Mouse (Mus musculus): ENCODE measurements around the gene Gtpbp1.

The Gtpbp1 gene

DNA sequence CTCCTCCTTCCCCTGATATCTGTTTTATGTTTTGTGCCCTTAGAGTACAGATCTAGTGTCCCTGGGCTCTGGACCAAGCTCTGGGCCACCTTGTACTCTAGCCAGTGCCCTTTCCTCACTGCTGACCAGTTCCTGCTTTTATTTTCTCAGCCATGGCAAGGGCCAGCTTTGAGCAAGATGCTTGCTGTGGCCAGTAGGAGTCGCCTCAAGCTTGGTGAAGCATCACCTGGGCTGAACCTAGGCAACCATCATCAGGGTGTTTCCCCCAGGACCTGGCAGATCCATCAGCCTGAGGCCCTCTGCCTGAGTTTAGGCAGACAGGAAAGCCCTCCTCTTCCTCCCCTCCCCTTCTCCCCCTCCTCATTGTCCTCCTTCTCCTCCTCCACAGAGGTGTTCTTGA lies 32.8 kb downstream of the Gtpbp1 start:
- DNase-seq (ENCODE audit: low spot score in 2 of 2): no peak

DNA sequence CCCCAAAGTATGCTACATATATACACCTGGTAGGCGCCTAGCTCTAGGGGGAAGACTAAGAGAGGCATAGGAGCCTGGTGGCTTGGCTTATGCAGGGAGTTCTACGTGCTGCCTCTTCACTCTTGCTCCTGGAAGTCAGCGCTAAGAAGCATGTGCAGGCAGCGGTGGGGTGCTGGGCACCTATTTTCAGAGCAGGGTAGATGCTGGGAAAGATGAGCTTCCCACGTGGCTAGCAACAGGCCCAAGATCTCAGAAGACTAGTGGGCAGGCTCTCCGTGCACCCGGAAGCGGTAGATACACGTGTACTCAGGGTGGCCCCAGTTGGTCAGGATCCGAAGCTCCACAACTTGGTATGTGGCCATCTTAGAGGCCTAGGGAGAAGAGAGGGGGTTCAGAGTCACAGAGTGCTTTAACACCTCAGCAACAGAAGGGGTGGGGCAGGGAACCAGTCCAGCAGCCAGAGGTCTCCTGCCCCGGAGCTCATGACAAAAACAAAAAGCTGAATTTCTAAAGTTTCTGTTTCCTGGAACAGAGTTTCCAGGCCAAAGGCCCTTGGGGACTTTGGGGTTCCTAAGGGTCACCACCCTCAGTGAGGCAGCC lies 34.6 kb downstream of the Gtpbp1 start:
- DNase-seq (ENCODE audit: low spot score in 2 of 2): peak; percentile 66 to 76

DNA sequence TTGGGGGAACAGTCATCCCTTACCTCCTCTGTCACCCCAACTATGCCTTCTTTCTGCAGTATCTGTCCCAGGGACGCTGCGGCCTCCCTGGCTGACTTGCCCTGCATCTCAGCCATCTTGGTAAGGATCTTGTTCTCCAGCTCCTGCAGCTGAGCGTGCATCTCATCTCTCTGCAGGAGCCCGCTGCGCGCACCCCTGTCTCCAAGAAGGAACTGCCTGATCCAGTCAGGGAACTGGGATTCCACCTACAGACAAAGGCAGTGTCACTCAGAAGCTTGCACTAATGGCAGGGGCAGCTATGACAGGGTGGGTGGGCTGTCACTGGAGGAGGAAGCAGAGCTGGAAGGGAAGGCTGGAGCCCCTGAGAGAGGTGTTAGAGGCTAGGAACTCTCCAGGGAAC lies 37.2 kb downstream of the Gtpbp1 start:
- peak in 1 of 2 experiments; percentile 70 for DNase-seq (ENCODE audit: low spot score in 2 of 2)

DNA sequence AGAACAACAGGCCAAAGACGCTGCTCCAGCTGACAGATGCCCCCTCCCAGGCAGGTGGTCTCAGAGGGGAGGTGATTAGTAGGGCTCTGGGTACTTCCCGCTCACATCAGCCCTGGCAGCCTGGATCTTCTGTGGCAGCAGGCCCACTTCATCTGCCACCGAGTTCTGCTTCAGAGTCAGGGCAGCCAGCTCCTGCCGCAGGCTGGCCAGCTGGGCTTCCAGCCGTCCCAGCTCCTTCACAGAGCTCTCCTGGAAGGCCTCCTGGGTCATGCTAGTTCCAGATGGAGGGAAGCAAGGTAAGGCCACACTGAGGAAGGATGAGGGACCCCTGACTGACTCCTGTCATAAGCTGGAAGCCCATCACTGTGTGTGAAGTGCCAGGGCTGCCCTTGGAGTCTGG lies 37.7 kb downstream of the Gtpbp1 start:
- DNase-seq (ENCODE audit: low spot score in 2 of 2): no peak

DNA sequence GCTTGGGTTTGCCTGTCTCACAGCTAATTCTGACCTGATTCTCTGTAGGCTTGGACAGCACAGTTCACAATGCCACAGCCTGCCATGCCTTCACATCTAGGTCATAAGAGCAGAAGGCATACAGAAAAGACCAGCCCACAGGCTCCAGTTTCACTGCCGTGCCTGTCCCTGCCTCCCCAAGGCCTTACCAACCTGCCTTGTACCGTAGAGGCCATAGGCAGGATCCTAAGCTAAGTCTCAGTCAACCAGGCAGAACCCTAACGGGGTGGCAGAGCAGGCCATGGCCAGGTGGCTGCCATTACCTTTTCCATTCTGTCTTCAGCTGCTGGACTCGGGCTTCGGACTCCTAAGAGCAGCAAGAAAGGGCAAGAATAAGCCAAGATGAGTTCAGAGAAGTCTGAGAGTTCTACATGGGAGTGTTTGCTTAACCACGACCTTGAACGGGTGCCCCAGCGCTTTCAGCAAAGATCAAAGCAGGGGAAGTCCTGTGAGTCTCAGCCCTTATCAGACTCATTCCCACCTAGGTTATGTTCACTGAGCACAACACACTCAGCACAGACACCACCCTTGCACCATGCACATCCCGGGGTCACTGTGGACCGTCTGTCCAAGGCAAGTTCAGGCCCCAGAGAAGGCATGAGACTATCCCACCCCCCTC lies 38.2 kb downstream of the Gtpbp1 start:
- no peak for DNase-seq (ENCODE audit: low spot score in 2 of 2)

DNA sequence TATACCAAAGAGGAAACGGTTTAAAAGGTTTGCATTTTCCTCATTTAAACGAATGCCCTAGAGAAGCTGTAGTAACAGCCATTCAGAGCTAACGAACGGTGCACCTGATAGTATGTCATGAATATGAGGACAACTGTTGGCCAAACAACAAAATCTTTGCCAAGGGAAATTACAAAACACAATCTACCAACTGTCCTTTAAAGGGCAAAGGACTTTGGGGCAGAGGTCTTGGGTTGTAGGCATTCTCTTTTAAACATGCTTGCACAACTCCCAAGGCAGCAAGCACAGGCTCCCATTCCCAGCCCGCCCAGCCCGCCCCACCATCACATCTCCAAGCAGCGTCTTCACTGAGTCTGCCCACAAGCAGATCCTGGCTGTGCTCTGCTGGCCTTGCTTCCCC lies 40.9 kb downstream of the Gtpbp1 start:
- no peak for DNase-seq (ENCODE audit: low spot score in 2 of 2)

DNA sequence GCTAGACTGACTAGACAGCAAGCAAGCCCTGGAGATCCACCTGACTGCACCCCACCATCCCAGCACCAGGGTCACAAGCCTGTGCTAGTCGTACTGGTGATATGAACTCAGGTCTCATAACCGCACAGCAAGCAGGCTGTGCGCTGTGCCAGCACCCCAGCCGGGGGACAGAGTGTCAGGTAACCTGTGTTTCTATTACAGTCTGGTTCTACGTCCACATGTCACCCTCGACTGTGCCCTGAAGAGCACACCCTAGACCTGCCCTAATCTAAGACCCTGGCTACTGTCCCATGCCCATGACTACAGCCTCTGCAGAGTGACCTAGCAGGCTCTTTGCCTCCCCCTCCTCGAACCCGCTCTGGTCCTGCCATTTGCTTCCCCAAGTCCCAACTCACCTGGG lies 42.5 kb downstream of the Gtpbp1 start:
- DNase-seq (ENCODE audit: low spot score in 2 of 2): no peak

DNA sequence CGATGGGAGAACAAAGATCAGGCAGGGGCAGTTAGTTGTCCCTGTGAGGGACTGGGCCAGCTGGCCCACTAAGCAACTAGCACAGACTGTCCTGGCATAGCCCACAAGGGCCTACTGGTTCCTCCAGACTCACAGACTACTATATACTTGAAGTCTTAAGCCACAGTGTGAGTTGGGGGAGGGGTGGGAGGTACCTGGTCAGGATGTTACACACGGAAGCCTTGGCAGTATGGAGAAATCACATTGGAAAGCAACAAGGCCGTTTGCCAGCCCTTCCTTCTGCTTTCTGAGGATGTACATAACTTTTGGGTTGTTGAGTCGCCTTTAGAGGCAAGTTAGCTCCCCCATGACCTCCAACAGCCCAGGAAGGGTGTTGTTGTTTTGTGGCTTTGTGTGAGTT lies 43.0 kb downstream of the Gtpbp1 start:
- DNase-seq (ENCODE audit: low spot score in 2 of 2): no peak

DNA sequence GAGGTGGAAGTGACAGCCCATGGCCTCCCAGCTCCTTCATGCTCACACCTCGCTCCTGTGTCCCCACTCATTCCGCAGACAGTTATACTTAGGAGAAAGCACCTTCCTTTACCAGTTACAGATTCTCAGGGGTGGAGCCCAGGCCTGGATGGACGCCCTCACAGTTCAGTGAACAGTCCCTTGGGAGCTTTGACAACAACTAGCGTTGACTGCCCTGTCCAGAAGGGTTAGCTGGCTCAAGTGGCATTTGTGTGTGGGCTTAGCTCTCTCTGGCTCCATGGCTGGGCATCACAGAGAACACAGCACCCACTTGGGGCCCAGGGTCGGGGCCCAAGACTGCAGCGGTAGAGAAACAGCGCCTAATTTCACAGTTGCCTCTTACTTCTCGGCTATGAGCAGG lies 43.7 kb downstream of the Gtpbp1 start:
- no peak for DNase-seq (ENCODE audit: low spot score in 2 of 2)

DNA sequence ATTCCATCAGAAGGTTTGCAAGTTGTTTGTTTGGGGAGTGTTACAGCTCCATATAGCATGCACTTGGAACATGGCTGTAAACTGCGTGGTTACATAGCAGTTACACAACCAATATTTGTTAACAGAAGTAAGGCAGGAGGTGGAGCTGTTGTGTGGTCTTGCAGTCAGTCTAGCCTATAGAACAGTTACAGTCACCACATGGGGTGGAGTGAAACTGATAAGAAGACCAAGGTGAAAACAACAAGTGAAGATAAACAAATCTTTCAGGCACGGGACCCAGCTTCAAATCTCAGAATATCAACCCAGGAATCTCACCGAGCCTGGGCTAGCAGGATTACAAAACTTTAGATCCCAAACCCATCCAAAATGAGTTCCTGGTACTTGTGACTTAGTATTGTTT lies 50.1 kb downstream of the Gtpbp1 start:
- no peak for DNase-seq (ENCODE audit: low spot score in 2 of 2)

DNA sequence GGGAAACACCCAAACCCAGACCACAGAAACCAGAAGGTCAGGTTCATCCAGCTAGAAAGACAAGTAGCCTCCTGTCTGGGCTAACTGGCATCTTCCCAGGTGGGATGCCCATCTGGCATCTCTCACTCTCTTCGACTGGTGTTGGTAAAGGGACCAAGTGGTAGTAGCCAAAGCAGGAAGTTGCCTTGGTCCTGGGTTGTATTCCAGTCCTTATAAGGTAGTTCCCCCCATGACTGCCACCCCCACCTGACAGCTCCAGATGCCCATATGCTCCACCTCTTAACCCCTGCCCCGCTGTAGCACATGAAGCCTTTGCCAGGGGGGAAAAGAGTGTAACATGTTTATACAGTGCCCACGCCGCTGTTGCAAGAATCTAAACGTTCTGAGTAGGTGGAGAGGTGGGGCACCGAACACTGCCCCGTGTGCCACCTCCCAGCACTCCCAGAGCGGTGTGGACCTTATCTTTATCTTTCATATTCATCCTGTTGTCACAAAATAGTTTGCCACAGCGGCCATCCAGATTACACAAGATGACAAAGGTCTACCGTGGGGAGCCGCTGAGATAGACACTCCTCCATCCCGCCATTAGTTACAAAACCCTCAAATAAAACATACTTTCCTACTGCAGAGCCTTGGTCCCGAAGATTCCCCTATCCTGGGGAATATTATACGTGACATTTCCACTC lies 50.7 kb downstream of the Gtpbp1 start:
- DNase-seq (ENCODE audit: low spot score in 2 of 2): no peak

DNA sequence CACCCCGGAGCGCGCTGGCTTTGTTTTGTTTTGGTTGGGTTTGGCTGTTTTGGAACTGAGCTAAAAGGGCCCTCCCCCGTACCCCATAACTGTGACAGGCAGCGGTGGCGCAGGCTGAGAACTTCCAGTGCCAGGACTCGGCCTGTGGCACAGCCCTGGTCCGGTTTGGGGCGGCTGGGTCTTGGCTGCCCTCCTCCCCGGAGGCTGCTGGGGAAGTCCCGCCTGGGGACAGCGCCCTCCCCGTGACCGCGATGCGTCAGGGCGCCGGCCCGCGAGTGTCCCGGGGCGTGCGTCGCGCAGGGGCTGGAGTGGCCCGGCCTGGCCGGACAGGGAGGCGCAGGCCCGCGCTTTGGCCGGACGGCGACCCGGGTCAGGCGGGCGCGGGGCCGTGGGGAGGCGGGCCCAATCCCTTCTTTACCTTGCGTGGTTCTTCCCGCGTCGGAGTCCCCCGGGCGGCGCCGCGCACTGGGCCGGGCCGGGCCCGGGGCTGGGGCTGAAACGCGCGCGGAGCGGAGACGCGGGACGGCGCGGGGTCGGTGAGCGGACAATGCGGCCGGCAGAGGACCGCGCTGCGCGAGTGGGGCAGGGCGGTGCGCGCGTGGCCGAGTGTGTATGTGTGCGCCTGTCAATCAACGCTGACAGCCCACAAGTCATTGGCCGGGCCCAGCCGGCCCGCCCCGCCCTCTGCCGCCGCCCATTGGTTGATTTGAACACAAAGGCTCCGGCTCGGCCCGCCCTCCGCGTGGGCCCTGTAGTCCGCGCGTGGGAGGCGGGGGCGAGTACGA lies 51.5 kb downstream of the Gtpbp1 start, which contains the start of gene Sun2:
TSS of gene Sun2 (minus strand) at position 616 of the 785 bp plus-strand sequence.
- peak; percentile 77 to 91 for DNase-seq (ENCODE audit: low spot score in 2 of 2)

DNA sequence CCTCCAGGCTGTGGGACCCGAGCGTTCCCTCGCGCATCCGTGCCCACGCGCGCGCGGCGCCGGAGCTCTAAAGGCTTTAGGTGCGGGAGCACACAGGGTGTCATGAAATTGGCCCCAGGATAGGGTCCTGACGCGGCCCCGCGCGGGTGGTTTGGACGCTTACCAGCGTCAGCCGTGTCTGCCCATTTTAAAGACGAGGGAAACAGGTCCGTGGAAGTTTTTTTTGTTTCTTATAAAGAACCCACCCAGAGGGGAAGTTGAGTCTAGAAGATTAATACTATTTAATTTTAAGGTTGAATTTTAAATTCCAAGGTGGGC lies 52.0 kb downstream of the Gtpbp1 start:
- no peak for DNase-seq (ENCODE audit: low spot score in 2 of 2)

DNA sequence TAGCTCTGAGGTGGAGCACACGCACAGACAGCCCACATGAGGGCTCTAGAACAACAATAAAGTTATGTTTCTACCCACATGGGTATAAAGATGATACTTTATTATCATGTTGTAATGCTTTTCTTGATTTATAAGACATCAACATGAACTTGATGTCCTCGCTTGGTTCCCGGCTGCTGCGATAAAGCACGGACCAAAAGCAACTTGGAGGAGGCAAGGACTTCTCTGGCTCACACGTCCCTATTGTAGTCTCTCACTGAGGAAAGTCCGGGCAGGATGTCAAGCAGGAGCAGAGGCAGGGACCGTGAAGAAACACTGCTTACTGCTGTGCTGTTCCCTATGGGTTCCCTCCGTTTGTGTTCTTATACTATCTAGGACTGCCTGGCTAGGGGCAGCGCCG lies 53.4 kb downstream of the Gtpbp1 start:
- DNase-seq (ENCODE audit: low spot score in 2 of 2): no peak

DNA sequence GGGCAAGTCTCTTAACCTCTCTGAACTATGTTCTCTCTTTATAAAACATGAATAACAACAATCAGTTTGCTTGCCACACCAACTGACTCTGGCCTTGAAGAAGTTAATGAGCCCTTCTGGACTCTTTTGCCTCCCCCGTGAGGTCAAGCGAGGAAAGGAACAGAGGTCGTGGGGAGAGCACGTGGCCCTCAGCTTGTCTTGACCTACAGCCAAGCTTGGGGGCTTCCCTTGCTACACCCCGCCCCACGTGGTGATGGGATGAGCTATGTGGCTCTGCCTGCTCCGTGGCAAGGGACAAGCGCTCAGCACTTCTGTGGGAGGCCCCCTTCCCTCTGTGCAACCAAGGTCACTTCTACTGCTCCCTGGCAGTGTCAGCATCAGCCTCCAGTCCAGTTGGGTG lies 54.1 kb downstream of the Gtpbp1 start:
- no peak for DNase-seq (ENCODE audit: low spot score in 2 of 2)

DNA sequence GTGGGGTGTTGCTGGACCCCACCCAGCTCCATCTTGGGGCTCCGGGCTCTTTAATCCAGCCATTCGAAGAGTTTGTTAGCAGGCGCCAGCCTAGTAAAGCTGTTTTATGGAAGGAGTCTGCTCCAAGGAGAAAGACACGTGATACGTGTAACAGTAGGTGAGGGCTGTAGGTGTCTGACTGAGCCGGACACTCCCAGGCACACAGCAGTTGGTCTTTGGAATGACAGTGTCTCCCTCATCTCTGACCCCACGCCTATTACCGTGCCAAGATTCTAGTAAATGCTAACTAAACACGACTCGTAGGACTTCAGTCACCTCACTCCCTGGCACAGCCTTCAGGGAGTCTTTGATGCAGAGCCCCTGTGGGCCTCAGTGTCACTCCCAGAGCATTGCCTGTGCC lies 54.7 kb downstream of the Gtpbp1 start:
- DNase-seq (ENCODE audit: low spot score in 2 of 2): no peak

DNA sequence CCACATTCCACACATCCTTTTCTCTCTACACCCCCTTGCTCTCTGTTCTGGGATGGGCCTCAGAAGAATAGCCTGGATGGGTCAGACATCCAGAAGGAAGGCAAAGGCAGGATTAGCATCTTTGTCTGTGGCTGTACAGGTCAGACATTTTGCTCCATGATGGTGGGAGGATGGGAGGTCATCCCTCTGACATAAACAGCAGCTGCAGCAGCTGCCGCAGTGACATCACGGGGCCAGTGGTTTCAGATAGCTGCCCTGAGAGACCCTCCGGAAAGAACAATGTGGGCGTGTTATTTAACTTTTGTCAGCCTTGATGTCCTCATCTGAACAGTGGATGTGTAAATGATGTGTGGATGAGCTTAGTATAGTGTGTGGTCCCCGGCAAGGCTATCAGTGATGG lies 55.2 kb downstream of the Gtpbp1 start:
- no peak for DNase-seq (ENCODE audit: low spot score in 2 of 2)

DNA sequence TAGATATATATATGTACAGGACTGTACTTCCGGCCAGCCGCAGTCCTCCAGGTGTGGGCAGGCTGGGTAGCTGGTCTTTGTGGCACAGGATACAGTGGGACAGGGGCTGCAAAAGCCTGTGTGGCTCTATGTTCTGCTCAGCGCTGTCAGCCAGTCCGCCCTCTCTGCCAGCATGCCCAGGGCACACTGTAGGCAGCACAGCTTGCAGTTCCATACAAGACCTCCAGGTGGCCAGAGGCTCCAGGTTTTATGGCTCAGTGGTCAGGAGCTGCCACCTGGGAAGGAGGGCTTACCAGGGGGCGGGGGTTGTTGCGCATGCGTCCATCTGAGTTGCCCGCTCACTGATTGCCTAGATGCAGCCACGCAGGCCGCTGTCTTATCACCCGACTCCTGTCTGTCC lies 57.4 kb downstream of the Gtpbp1 start:
- no peak for DNase-seq (ENCODE audit: low spot score in 2 of 2)

DNA sequence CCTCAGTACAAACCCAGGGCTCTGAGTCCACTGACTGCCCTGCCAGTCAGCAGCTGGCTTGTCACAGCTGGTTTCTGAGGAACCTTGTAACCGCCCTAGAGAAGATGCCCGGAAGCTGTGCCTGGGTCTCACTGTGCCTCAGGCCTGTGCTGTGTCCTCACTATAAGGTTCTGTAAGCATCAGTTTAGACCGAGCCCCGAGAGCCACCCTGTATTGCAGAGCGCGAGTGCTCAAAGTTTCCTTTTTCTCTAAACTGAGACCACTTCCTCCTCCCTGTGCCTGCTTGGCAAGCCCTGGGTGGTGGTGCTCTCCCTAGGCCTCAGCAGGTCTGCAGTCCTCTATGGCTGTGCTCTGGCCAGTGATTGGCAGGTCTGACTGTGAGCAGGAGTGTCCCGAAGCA lies 58.5 kb downstream of the Gtpbp1 start:
- no peak for DNase-seq (ENCODE audit: low spot score in 2 of 2)

DNA sequence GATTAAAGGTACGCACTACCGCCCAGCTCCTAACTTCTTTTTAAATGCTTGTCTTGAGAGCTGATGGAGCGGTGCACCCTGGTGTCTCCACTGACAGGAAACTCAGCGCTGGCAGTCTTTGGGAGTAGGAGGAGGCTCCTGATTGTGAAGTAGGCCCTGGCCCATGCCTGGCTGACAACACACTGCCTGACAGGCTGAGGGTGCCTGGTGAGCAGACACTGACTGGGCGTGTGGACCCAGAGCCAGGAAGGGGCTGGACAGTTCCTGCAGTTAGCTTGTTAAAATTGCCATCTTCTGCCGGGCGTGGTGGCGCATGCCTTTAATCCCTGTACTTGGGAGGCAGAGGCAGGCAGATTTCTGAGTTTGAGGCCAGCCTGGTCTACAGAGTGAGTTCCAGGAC lies 59.6 kb downstream of the Gtpbp1 start:
- DNase-seq (ENCODE audit: low spot score in 2 of 2): no peak

DNA sequence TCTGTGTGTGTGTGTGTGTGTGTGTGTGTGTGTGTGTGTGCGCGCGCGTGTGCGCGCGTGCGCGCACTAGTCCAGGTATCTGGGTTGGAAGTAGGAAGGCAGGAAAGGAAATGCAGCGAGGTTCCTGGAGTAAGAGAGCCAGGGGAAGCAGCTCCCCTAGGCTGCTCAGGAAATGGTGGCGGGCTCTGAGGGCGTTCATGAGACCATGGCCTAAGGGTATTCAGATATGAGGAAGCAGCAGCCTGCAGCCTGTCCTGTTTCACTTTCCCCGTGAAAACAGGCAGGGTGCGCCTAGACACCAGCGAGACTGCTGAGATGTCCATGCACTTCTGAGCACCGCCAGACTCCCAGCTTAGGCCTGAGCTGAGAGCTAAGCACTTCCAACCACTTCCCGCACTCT lies 61.1 kb downstream of the Gtpbp1 start:
- no peak for DNase-seq (ENCODE audit: low spot score in 2 of 2)

DNA sequence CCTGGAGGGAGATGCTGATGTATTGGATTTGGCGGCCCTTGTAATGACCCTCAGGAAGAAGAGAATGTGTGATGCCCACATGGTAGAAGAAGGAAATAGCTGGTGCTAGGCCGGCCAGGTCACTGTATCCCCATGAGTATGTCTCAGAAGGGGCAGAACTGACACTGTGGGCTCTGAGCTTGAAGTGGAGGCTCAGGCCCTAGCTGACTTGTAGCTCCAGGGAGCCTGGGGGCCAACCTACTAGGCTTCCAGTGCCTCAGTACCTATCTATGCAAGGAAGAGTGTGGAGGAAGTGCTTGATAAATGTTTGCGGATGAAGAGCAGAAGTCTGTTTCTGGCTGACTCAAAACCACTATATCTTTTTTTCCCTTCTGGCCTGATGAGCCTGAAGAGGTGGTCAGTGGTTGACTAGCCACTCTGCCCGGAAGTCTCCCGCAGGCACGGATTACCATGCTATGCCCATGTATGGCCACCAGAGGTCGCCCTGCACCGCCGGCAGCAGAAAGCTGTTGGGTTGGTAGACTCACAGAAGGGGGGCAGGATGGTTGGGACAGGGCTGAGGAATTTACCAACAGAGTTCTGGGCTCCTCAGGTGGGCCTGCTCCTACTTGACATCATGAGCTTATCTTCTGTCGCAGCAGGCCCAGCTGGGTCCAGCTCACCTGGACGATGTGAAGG lies 62.2 kb downstream of the Gtpbp1 start:
- DNase-seq (ENCODE audit: low spot score in 2 of 2): peak in 1 of 2 experiments; percentile 80

Measured in left cerebral cortex, adult 9 months (tissue).